Mouse (Mus musculus) liver, embryonic 14.5 days (tissue): ENCODE results near the gene Susd4.

Experiments used
- CTCF ChIP-seq: IDR thresholded peaks from 2 replicates; pipeline ENCODE4 v1.5.1; 2016; ENCODE audit warnings: antibody characterized with exemption, low read depth, control low read depth
- EP300 ChIP-seq: IDR thresholded peaks from 2 replicates; pipeline ENCODE4 v1.6.1; 2016; ENCODE audit warnings: antibody characterized with exemption, low read depth

GRCm38 (mm10) chr1:182902095-182902494, 138.4 kb downstream of the Susd4 start:
- TF ChIP-seq CTCF (no peak), EP300 (no peak)
